Mouse (Mus musculus) gastrocnemius, postnatal 36 days (tissue): ENCODE data around the gene Atp1a4. TPM values are rescaled to one million over a fixed set of nuclear protein-coding genes. Genes with fewer than 3 reads are reported as not detected.

Source experiments
- DNase-seq, 2 experiments: peaks; one replicate each; pipeline ENCODE4 v3.0.0; 2022
- intact Hi-C: fragments of 180-260 bp; cut with DNase I; formaldehyde crosslinking; loops from one replicate; pipeline ENCODE4 v1.15.1; 2025
- long read RNA-seq, 2 experiments: library from polyadenylated mRNA; stranded (forward); transcript quantifications; one replicate each; pipeline ENCODE4 v2.0.0; 2021
- total RNA-seq, 2 experiments: library from RNA; stranded (reverse); gene quantifications; 2 replicates each; pipeline ENCODE4 v1.2.3; 2021

Atp1a4 gene
- under 1 TPM; 0.51 to 0.72 TPM for total RNA-seq
- long read RNA-seq, experiment 1, partial matches to known transcripts: 1 of 1 reads
- long read RNA-seq, experiment 1, other reads (novel, unspliced or antisense): 0 of 1 reads
- long read RNA-seq, experiment 2, partial matches to known transcripts: 0 of 1 reads
- long read RNA-seq, experiment 2, other reads (novel, unspliced or antisense): 1 of 1 reads

DNA sequence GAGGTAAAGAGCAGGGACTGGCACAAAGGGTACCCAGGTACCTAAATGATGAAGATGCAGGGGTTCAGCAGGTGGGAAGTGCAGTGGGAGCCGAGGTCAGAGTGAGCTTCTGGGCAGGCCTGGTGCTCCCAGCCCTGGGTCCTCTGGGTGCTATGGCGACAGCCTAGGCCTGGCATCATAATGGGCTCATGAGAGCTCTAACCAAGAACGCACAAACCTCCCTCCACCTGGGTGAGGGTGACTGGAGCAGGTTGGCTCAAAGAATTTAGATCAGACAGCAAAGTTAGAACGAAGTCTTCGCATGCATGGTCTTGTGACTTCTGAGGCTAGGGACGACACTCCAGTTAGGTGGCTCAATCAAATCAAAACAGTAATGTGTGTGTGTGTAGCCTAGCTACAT is at the start of gene Atp1a4:
Gene Atp1a4 (minus strand): TSS at position 101 of the 400 bp plus-strand sequence.
- intact Hi-C loops: no loop called here
- DNase-seq: no peak

DNA sequence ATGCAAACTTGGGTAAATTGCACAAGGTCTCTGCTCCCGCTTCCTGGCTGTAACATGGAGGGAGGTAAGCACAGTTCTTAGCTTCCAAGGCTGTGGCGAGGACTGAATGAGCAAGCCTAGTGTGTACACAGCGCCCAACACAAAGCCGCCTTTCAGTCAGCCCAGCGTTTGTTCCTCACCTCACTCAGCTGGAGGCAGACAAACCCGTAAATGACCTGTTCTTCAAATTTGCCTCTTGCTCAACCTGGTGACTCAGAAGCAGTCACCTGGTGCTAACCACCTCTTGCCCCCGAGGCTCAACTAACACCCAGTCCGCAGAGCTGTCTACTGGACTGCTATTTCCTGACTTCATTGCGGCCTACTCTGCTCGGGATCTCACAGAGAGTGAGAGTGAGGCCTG is 49.7 kb upstream of the Atp1a4 start:
- no peak for DNase-seq
- intact Hi-C loops: loop anchor here (5.0 kb wide), 2 partner anchors 36 to 61 kb away; no protein-coding TSS in a partner anchor

DNA sequence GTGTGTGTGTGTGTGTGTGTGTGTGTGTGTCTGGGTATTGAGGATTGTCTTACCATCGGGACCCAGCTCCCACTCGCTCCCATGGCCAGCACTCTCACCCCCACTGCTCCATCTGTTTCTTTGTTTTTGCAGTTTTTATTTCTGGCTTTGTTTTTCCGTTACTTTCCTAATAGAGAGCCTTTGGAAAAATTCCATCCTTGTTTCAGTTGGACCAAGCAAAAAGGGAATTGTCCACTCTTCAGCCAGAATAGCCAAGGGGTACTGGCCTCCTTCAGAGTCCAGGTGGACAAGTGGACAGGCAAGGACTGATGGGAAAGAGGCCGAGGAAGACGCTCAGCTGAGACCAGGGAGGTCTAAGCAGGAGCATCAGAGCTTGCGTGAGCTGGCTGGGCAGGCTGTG is 48.7 kb upstream of the Atp1a4 start:
- intact Hi-C loops: loop anchor here (5.0 kb wide), 2 partner anchors 35 to 60 kb away; no protein-coding TSS in a partner anchor

DNA sequence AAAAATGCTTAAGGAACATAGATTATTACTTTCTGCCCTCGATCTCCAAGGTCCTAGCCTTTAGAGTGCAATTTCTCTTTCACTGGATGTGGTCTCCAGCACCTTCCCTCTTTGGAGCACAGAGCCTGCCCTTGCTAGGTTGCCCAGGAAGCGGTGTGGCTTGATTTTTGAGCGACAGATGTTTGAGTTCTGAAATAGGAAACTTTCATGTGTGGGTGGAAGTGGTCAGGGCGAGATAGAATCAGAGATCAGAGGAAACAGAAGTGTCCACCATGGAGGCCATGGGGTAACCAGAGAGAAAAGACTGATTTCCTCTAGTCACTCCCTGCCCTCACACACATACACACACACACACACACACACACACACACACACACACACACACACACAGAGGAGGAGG is 48.0 kb upstream of the Atp1a4 start:
- DNase-seq: no peak
- intact Hi-C loops: loop anchor here (5.0 kb wide), 2 partner anchors 34 to 59 kb away; no protein-coding TSS in a partner anchor

More for the DNA sequence above, 48.7 kb upstream of the Atp1a4 start:
- no peak for DNase-seq

DNA sequence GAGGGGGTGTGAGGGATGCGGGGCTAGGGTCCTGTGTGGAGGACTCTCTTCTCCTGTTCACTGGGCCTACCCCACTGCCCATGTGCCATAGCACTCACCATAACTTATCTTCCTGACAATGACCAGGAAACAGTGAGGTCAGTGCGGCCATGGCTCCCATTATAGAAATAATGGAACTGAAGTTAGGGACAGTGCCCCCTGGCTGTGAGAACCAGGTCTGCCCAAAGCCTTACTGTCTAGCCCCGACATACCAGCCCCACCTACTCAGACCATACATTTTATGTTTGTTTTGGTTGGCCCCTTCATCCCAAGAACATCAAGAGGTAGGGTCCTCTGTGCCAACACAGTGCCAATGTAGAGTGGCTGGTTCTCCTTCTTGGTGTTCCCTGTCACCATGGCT is 47.4 kb upstream of the Atp1a4 start:
- intact Hi-C loops: loop anchor here (5.0 kb wide), 2 partner anchors 33 to 58 kb away; no protein-coding TSS in a partner anchor
- DNase-seq: no peak

DNA sequence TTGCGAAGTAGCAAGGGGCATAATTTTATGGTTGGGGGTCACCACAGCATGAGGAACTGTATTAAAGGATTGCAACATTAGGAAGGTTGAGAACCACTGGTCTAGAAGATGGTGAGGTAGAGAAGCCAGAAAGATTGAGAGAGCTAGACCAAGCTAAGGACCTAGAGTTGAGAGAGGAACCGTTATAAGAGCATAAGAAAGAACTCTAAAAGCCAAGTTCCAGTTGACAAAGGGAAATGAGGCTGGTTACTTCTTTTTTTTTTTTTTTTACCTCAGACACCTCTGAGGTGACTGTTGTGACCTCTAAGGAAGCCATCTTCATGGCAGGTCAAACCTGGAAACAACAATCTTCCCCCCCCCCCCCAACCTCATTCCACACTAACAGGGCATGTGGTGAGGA is 46.9 kb upstream of the Atp1a4 start:
- no peak for DNase-seq
- intact Hi-C loops: loop anchor here (5.0 kb wide), 2 partner anchors 33 to 58 kb away; no protein-coding TSS in a partner anchor

DNA sequence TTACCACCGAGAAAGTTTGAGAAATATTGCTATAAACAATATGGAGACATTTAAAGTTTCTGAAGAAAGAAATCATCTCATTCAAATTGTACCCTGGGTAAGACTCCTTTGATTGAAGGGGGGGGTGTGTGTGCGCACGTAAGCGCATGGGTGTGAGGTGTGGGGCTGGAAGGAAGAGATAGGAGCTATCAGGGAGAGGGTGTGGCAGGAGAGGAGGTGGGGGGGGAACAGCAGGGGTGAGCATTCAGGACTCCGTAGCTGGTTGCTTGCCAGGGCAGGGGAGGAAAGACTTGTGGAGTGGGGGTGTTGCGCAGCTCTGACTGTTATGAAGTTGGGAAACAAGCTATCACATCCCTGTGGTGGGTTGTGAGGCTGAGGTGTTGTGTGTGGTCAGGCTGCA is 46.2 kb upstream of the Atp1a4 start:
- intact Hi-C loops: no loop called here

DNA sequence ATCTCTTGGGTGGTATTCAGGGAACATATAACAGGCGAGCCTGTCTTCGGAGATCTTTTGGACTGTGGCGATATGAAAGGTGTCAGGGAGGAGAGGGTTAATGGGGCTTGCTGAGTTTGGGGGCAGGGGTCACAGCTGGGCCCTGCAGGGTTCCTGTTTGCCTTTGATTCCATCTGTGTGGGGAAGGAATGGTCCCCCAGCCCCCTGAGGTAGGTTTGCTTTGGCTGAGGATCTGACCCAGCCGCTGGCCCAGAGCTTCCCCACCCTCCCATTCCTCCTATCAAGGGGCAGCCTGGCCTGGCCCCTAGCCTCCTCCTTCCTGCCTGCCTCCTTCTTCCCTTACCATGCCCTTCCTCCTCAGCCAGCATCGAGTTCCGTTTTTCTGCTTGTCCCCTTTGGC is 44.6 kb upstream of the Atp1a4 start:
- DNase-seq: no peak
- intact Hi-C loops: no loop called here

More for the DNA sequence above, 46.2 kb upstream of the Atp1a4 start:
- no peak for DNase-seq

DNA sequence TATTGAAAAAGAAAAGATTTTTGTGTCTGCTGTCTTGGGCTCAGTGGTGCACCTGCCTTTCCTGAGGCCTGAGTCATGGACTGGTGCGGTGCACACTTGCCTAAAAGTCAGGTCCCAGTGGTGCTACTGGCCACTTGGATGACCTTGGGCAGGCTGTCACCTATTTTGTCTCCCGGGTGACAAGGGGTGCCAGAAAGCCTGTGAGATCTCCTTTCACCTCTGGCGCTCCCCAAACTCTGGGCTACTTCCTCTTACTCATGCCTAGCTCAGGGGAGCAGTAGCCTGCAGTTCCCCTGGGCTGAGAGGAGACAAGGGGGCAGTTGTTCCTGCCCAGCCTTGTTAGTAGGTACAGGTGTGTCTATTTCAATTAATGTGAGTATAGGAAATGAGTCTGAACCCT is 44.1 kb upstream of the Atp1a4 start:
- no peak for DNase-seq
- intact Hi-C loops: no loop called here

DNA sequence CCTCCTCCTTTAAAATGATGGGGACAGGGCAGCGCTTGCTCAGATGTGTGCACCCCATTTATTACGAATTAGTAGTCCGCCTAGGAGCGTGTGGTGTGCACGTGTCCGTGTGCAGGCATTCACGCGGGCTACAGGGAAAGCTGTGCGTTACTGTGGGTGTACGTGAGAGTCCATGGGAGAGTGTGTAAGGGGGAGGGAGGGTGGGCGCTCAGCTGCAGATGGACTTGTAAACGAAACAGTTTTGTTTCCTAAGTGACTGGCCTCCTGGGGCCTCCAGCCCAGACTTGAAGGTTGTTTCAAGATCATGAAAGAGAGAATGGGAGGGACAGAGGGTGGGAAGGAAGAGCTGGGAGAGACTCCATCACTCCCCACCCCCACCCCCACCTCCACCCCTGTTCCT is 43.0 kb upstream of the Atp1a4 start:
- DNase-seq: no peak
- intact Hi-C loops: no loop called here

DNA sequence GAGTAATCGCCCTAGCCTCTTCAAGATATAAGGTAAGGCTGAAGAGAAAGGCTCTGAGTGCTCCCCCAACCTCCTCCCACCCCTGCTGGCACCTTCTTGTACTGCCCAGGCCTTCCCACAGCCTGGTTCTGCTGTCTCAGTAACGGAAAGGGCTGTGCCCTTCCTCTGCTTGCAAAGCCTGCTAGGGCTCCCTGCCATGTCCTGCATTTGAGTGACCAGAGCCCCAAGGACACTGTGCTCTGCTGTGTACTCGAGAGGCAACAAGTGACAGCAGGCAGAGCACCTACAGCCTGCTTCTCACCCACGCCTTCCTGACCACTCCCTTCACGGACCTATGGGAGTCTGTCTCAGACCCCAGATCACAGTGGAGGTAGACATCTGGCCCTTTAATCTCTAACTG is 42.0 kb upstream of the Atp1a4 start:
- intact Hi-C loops: no loop called here
- peak in 1 of 2 experiments; percentile 58 for DNase-seq

DNA sequence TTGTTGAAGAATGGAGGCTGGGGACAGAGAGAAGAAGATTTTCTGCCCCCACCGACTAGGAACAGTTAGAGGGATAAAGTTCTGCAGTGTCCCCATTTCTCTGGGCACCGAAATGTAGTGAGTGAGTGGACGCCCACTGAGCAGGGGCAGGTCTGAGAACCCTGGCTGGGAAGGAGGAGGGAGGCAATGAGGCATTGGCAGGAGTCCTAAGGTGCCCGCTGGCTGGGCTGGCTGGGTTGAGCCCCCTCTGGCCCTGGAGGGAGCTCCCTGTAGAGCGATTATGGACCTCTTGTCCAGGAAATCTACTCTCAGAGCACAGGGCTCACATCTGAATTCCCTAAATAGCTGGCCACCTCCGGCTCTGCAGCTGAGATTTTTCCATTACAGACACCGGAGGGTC is 41.3 kb upstream of the Atp1a4 start:
- no peak for DNase-seq
- intact Hi-C loops: no loop called here

DNA sequence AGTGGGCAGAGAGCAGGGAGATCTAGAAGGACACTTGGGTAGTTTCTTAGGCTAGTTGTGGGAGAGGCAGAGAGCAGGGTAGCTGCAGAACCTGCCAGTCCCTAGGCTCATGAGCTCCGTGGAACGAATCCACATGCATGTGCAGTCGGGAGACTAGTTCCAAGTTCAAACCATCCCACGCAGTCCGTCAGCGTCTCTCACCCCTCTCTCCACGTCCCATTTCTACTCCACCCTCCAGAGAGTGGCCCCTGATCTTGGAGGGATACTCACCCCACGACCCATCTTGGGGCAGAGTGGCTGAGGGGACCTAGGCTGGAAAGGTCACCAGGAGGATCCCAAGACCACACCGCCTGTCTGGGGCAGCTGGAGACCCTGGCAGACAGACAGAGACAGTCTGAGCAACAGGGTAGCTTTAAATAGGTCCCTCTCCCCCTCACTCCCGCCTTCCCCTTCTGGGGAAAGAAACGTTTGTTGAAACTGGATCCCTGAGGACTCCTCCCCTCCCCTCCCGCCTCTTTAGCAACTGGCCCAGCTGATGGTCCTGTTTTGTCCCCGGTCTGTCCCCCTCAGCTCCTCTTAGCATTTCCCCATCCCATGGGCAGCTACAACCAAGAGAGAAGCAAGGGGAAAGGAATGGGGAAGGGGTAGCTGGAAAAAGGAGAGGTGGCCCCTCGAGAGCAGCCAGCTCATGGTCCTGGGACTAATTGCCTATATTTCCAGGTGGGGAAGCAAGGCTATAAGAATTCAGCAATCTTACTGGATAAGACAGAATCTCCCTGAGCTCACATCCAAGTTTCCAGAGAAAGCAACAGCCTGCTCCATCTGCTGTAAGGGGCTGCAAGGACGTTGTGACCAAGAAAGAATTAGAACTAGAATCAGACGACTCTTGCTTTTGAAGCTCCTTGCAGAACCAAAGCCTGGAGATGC is 39.7 kb upstream of the Atp1a4 start, which contains the start of gene Atp1a2:
Gene Atp1a2 (minus strand): TSS at position 454 of the 927 bp plus-strand sequence.
- intact Hi-C loops: no loop called here
- DNase-seq: peak; percentile 72 to 73

DNA sequence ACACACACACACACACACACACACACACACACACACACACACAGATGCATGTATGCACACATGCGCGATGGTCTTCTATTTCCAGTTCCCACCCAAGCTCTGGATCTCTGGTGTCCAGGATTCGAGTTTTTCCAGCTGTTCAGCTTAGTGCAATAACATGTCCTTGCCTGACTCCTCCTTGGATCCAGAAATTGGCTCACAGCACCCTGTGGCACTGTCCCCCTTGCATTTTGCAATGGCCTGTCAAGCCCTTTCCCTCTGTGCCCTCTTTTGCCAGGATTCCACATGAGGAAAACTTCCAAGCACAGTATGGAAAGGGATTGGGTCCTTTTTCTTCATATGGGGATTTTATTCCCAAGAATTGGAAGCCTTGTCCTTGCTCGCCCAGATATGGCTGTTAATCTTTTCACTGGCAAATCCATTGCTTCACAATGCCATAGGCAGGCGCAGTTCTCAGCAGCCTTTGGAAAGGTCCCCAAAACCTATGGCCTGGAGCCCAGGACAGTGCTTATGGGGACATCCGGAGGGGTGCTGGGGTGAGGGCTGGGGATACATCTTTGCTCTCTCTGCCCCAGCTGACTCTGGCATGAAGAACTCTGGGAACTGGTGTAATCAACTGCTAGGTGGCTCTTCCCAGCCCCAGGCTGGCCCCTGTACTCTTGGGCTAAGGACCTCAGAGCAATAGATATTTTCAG is 38.7 kb upstream of the Atp1a4 start:
- intact Hi-C loops: no loop called here
- DNase-seq: peak; percentile 56 to 67

DNA sequence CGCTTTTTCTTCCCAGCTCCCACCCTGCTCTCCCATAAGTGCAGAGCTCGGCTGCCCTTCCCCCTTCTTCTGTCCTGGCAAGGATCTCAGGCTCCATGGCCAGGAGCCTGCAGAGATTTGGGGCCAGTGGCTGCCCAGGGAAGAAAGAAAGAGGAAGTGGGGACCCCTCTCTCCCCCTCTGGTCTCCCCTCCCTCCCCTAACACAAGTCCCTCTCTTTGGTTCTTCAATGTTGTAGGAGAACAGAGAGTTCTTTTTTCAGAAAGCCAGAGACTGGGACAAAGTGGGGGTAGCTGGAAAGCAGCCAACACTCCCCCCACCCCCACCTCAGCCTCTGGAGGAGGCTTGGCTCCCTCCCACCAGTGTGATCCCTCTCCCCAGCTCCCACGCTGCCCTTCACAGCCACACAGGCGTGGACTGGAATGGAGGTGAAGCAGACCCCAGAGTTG is 37.6 kb upstream of the Atp1a4 start:
- no peak for DNase-seq
- intact Hi-C loops: no loop called here

DNA sequence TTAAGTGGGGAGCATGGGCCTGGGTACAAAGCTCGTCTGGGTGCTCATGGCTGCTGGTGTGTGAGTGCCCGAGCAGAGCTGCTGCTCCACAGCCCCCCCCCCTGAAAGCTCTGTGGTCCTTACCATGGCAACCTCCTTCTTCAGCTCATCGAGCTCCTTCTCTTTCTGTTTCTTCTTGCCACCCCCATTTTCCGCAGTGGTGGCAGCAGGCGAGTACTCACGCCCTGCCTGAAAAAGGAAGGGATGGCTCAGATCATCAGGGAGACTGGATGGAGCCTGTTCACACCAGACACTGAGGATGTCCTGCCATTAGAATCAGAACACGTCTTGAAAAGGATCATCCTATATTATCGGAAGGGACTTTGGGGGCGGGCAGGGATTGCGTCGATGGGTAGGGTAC is 35.2 kb upstream of the Atp1a4 start:
- intact Hi-C loops: no loop called here
- no peak for DNase-seq

DNA sequence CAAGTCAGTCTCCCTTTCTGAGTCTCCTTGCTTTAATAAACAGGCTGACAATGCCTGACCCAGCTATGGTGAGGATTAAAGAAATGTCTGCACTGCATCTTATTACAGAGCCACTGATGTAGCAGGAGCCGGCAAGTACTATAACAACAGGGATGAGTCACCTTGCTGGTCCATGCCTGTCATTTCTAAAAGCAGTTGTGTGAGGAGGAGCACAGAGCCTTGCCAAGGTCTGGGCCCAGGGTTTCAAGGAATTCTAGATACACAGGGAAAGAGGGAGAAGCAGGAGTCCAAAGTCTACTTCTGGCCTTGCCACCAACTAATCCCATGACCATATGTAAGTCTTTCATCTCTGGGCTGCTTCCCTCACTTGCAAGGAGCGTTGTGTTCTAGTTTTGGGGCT is 34.7 kb upstream of the Atp1a4 start:
- intact Hi-C loops: no loop called here
- no peak for DNase-seq

DNA sequence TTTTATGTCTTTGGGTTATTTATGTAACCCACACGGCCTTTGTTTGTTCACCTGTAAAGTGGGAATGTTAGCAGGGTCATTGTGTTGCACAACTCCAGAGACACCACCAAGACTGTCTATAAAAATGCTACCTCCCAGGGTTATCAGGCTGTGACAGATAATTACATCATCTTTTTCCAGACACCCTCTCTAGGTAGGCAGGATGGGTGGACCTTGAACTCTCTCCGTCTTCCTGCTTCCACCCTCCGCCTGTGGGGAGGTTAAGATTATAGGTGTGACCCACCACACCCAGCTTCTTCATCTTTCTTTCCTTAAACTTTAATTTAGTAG is 31.4 kb upstream of the Atp1a4 start:
- intact Hi-C loops: no loop called here

DNA sequence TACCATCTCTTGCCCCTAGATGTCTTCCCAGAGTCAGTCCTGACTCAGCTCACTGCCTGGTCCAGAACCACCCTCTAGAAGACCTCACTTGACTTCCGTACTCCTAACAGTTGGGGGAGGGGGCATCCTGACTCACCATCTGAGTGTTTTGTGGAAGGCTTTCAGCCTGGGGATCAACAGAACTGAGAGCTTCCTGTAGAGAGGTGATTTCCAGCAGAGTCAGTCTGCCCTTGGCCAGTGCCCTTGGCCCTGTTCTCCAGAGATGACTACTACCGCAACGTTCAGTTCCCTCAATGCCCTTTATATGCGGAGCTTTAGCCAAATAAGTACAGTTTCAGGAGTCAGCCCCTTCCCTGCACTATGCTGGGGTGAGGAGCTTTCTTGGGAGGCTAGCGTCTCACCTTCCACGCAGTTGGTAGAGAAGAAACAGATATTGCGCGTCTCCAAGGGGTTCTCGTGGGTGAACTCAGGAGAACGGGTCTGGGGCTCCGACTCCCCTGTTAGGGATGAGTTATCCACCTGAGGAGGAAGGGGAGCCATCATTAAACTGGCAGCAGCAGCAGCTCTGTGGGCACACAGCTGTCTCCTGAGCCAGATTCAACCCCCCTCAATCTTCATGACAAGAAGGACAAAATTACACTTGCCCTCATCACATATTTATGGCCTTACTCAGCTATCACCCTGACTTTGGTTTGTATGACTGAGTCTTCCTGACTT is 30.8 kb upstream of the Atp1a4 start:
- no peak for DNase-seq
- intact Hi-C loops: no loop called here

More for the DNA sequence above, 31.4 kb upstream of the Atp1a4 start:
- DNase-seq: no peak

DNA sequence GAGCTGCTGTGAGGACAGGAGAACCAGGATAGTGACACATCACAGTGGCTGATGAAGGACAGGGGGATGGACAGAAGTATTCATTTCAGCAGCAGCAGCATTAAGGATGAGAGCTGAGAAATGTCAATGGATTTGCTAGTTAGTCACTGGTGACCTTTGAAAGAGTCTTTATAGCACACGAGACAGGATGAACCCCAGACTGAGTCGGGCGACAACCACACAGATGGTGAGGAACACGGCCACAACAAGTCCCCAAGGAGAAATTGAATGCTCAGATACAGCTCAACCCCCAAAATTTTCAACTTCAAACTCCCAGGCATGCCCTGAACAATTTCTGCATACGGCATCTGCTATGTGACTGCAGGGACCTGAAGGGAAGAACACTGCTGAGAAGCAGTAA is 28.5 kb upstream of the Atp1a4 start:
- DNase-seq: no peak
- intact Hi-C loops: no loop called here
